Mouse (Mus musculus) cerebellum, postnatal 25 days (tissue): ENCODE results near the gene Ippk.

Experiments used
- DNase-seq, 2 experiments: peaks; one replicate each; pipeline ENCODE4 v3.0.0; 2021; ENCODE audit warnings: mixed read lengths in 2 of 2

Gene Ippk

DNA sequence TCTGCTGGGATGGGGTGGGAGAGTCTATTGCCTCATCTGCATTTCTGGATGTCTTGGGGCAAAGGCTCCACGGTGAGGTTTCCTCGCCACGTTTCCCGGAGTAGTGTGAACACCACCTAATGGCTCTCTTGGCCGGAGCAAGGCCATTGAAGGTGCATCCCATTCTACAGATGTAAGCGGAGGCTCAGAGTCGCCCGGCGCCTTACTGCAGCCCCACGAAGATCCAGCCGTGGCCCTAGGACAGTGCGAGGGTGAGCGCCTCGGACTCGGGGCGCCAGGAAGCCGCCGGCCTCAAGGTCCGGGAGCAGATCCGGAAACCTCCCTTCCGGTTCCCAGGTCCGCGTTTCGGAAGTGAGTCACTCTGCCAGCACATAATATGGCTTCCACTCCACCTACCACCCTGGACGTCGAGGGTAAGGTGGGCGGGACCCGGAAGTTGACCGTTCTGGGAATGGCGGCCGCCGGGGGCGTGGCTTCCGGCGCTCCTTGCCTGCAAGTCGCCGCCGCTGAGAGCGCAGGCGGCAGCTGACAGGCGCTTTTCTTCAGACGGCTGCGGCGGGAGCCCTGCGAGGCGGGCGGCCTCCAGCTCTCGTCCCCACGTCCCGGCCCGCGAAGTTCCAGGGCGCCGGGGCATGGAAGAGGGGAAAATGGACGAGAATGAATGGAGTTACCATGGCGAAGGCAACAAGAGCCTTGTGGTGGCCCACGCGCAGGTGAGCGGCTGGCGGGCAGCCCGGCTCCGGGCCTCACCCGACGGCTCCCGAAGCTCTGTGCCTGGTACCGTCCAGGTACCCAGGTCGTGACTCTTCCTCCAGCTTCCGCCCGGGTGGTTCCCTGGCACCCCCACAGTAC, at the start of gene Ippk:
Gene Ippk, plus strand, starts transcription at position 496 of the 852 bp plus-strand sequence.
- DNase-seq, result peak; percentile 98 to 99

GRCm38 (mm10) chr13:49371428-49371899, 49.6 kb upstream of the Ippk start:
- DNase-seq, result peak in 1 of 2 experiments; percentile 51

DNA sequence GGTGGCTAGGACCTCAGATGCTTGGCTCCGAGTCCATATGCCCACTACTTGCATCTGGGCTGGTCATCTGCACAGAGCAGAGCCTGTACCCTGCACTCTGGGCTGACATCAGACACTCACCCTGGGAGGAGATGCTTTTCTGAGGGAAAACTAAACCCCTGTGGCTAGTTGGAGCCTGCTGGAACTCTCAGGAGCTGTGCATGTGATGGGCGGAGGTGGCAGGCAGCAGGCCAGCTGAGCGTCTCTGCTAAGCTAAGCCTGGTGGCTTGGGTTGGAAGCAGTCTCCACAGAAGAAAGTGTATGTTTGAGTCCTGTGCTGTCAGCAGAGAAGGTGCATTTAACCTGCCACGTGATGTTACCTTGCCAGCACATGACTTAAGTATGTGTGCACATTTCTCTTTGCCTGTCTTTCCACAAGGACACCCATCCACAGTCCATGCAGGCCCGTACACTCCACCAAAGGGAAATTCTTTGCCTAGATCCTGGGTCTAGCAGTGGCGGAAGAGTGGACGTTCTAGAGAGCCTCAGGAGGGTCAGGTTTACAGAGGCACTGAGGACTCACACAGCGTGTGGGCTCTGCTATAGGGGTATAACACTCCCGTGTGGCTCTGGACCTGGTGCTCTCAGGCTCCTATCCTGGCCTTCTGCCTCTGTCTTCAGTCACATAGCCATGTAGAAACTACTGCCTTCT, 48.5 kb upstream of the Ippk start:
- DNase-seq, result peak; percentile 38 to 56

- DNase-seq, result no peak
Observed at GRCm38 (mm10) chr13:49374304-49374703, 46.7 kb upstream of the Ippk start.

DNA sequence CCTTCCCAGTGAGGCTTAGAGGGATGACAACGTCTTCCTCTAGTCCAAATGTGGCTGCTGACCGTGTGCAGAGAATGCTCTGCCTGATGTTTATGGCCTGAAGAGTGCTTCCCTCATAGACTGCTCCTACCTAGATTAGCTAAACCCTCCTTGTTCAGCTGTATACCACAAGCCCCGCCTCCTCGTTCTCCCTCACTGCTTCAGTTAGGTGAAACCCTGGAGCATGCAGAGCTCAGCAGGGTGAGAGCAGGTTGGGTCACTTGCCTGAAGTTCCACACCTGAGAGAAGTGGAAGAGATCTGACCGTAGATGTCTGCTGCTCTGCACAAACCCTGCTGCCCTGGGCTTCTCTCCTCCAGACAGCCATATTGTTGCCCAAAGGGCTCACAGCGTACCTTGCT, 46.3 kb upstream of the Ippk start:
- DNase-seq, result no peak

GRCm38 (mm10) chr13:49377608-49378007, 43.4 kb upstream of the Ippk start:
- no peak for DNase-seq

DNA sequence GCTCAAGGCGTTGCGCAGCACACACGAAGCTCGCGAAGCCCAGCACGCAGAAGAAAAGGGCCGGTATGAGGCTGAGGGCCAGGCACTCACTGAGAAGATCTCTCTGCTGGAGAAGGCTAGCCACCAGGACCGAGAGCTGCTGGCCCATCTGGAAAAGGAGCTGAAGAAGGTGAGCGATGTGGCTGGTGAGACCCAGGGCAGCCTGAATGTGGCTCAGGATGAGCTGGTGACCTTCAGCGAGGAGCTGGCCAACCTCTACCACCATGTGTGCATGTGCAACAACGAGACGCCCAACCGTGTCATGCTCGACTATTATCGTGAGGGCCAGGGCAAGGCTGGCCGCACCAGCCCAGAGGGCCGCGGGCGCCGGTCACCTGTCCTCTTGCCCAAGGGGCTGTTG, 41.7 kb upstream of the Ippk start:
- no peak for DNase-seq

DNA sequence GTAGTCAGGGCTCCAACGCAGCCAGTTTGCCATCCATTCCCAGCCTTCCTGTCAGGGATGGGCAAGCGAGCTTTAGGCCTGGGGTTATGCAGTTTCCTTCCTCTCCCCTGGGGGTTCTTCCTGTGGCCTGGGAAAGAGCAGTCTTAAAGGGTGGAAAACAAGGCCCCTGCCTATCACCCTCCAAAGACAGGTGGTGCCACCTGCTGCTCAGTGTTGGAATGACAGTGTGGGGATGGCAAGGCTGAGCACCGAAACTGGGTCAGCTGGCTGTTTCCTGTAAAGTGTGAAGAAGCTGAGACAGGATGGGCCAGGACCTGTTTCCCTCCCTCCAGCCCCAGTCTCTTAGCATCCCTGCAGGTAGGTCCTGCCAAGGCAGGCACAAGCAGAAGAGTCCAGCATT, 39.8 kb upstream of the Ippk start:
- DNase-seq, result peak; percentile 91 to 95

- DNase-seq, result no peak
Observed at GRCm38 (mm10) chr13:49382997-49383396, 38.1 kb upstream of the Ippk start.

DNA sequence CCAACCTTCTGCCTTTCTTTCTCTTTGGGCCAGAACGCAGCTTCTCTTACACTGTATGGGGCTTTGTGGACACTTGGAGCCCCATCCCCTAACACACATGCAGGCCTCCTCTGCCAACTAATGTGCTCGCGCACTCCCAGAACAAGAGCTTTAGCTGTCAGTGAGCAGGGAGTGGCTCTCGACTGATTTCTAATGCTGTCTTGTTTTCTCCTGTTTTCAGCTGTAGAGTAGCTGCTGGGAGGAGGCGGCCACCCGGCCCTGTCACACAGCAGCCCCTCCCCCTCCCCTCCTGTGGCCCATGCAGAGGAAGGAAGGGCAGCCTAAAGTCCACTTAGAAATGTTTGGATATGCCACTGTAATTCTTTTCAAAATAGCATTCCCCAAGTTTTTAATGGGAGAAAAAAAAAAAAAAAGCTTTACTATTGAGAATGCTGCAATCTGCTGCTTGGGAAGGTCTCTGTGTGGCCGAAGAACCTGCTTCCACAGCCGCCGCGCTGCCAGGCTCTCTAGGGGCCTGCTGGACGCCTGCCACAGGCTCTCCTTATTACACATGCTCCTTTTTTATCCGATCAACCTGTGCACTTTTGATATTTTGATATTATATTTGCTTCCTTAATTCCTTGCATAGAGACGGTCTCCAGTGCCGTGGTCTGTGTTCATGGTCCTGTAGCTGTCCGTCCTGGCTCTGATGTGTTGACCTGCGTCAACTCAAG, 36.1 kb upstream of the Ippk start:
- no peak for DNase-seq

GRCm38 (mm10) chr13:49391374-49391773, 29.7 kb upstream of the Ippk start:
- no peak for DNase-seq

- no peak for DNase-seq
Observed at GRCm38 (mm10) chr13:49393579-49393978, 27.5 kb upstream of the Ippk start.

DNA sequence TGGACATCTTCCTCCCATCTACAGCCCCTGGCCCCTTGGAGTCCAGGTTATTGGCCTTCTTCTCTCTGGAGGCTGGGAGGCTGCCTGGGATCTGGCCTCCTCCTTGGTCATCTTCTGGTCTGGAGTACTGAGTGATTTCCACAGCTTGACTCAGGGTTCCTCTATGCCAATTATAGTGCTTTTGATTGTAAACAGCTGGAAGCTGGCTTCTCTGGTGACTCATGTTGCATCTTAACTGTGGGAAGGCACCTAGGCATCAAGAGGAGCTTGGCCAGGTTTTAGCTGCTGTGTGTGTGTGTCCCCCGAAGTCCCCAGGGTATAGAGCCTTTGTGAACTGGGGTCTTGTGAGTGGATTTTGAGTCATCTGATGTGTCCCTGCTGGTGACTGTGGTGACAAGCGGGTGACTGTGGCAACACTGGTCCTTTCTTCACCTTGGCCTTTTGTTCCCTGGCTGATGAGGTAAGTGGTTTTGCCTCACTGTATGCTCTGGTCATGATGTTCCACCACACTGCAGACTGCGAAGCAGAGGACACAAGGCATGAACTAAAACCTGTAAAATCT, 26.1 kb upstream of the Ippk start:
- no peak for DNase-seq

DNA sequence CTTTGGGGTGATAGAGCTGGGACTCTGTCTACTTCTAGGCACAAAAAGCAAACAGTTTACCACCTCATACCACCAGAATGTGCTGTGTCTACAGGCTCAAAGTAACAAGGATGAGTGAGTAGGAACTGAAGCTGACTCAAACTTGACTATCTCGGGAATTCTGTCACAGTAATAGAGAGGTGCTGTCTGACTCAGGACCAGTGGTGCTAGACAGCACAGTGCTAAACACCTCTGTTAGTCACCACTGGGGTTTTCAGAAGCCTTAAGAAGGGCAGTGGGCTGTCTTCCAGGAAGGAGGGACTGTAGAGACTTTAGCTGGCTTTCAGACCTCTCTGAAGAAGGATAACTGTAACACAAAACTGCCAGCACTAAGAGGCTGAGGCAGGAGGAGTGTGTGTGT, 24.3 kb upstream of the Ippk start:
- DNase-seq, result no peak

DNA sequence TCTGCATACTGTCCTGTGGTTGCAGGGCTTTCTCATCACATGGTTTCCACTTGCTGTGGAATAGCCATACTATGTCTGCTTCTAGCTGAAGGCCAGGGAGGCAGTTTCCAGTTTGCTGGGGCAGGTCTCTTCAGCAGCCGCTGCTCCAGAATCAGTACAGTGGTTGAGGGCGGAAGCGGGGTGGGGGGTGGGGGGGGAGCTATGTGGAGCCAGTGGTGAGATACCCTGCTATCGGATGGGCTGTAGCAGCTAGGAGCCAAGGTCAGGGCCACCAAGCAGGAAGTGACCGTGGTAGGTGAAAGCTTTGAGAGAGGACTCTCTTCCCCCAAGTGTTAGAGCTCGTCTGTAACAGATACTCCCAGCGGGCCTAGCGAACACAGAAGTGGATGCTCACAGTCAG, 22.9 kb upstream of the Ippk start:
- DNase-seq, result no peak

DNA sequence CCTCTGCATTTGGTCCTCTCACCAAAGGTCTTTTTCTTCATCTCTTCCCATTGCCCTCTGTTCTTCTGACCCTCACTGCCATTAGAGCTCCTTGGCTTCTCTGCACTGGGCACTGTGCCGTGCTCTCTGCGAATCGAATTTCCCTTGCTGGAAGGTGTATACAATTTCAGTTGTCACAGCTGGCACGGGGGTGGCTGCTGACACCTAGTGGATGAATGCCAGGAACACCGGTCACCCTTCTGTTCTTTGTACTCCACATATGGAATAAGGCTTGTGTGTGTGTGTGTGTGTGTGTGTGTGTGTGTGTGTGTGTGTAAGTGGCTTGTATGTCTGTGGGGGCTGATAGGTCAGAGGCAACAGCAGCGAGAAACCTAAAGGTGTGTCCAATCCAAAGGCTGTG, 20.9 kb upstream of the Ippk start:
- DNase-seq, result no peak

GRCm38 (mm10) chr13:49402628-49403027, 18.4 kb upstream of the Ippk start:
- DNase-seq, result no peak

DNA sequence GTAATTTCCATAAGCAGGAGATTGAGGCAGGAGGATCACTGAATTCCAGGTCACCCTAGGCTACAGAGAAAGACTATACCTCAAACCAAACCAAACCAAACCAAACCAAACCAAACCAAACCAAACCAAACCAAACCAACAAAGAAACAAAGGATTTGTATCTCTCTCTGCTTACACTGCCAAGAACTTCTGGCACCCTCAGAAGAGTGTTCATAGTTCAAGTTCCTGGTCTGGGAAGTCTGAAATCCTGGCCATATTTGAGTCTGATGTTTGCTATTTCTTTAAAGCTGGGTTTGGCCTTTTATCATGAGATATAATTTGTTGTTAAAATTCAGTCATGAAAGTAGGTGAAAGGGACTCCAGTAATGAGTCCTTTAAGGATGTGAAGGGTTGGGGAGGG, 13.3 kb upstream of the Ippk start:
- DNase-seq, result no peak

- no peak for DNase-seq
Observed at GRCm38 (mm10) chr13:49421606-49421917, 513 bp downstream of the Ippk start.

DNA sequence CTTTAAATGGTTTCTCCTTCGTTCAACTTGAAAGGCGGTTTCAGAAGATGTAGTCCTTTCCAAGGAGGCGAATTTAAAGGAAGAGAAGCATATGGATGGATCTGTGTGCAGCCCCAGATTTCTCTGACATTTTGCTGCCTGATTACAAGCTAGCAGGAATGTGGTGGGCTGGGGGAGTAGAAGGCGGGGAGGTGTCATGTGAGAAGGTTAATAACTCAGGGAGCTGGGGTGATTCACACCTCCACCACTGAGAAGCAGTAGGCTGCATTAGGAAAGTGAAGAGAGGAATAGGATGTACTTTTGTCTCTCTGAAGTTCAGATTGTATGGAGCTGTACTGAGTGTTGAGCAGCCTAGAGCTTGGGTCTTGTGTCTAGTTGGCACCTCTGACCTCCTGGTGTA, 910 bp downstream of the Ippk start:
- no peak for DNase-seq

DNA sequence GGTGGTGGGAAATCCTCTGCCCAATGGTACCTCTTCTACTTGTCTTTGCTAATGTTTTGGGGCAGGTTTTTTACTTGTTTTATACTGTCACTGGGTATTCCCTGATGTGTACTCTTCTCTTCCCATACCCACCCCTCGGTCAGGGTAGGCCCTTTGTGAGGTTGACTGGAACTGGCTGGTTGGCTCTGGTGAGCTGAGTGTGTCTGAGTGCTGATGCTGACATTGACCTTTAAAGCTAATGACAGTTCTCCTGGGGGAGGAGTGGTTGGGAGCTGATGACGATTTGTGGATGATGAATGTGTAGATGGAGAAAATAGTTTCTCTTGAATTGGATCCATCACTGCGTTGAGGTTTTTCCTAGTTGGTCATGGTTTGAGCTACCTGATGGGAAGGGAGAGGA, 5.7 kb downstream of the Ippk start:
- DNase-seq, result no peak

DNA sequence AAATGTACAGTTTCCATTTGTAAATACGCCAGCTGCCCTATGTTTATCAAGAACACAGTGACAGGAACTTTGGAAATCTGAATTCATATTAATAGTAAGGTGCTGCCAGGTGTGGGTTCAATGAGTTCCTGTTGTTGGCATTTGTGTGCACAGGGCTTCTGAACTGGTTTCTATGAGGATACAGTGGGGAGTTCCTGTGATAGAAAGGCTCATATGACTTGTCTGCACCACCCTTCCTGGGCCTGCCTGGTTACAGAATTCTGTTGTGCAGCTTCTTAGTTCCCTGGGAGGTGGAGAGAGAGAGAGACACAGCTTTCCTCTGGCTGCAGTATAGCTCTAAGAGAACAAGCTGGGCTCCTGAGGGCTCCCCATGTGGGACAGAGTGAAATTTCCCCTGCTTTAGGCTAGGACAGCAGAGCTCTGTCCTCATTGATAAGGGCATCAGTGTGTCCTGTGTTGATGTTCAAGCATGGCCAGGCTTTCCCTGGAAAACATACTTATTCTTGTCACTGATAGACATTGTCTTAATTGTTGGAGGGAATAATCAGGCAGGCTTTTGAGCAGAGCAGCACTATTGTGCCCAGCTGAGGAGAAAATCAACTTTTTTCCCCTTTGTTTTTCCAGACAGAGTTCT, 7.1 kb downstream of the Ippk start:
- no peak for DNase-seq

DNA sequence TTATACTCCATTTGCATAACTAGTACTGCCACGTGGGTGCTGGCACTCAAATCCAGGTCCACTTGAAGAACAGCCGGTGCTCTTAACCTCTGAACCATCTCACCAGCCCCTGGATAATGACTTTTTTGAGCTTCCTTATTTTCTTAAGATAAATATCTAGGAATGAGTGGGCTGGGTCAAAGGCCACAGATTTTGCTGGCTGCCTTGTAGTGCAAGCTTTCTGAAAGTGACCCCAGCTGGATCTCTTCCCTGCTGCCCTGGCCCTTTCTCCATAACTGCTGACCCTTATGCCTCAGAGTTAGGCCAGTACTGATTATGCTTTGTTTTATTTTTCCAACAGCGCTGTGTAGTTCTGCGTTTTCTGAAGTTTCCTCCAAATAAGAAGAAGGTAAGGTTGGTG, 9.5 kb downstream of the Ippk start:
- DNase-seq, result no peak
